Comparison of ENCODE assay signal across 8 mouse cellular contexts in the genomic region with DNA sequence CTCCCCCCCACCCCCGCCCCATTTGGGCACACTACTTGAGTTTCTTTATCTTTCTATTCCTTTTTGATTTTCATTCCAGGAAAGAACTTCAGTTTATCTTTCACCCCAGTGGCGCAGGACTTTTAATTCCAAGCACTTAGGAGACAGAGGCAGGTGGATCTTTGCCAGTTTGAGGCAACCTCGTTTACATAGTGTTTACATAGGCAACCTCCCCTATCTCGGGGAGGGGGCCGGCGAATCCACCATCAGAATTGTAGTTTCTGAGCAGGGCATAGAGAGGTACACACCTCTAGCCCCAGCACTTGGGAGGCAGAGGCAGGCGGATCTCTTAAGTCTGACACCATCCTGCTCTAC. TPM values are rescaled to one million over a fixed set of nuclear protein-coding genes. Genes with fewer than 3 reads are reported as not detected.
DNase-seq lines count a peak whose midpoint lies in the region; ATAC-seq and TF ChIP-seq lines count a peak whose summit lies in the region.
"Had no signal": no experiment of that assay in that cellular context is flagged by ENCODE, and none has a peak within 500 bp of the region (broad histone marks: within the 10 kb centered on the region; RNA-seq: fewer than 3 reads in every experiment).

No protein-coding gene starts in this region.

- ATAC-seq in stomach, embryonic 16.5 days (ENCODE audit: insufficient read depth, low FRiP score): no peak

- H3K4me2 ChIP-seq in stomach, embryonic 16.5 days (ENCODE audit: low read depth, low read length): peak overlapping the region; percentile 92

- peaks cover 13% of the 10 kb centered on the region for H3K4me1 ChIP-seq in embryonic fibroblast, embryonic 13.5 days (ENCODE audit: control insufficient read depth, insufficient read depth, low read length)
- peaks cover 47% of the 10 kb centered on the region for H3K4me1 ChIP-seq in limb, embryonic 10.5 days
- peaks cover 50% of the 10 kb centered on the region for H3K4me1 ChIP-seq in stomach, embryonic 16.5 days (ENCODE audit: control insufficient read depth, insufficient read depth, low read length)

- peak overlapping the region; percentile 82 for H3K4me3 ChIP-seq in embryonic fibroblast, embryonic 13.5 days (ENCODE audit: insufficient read depth, low read length)
- H3K4me3 ChIP-seq in limb, embryonic 10.5 days: peak overlapping the region; percentile 97
- H3K4me3 ChIP-seq in stomach, embryonic 16.5 days (replicated peaks; ENCODE audit: low read length): peak overlapping the region; percentile 89

- H3K9ac ChIP-seq in stomach, embryonic 16.5 days (ENCODE audit: low read length): peak overlapping the region; percentile 99

- peak; percentile 41 for DNase-seq in lung, postnatal 10 days
- DNase-seq in lung, postnatal 36 days: no peak
- DNase-seq in limb, embryonic 10.5 days (ENCODE audit: low spot score): no peak
- no peak for DNase-seq in urinary bladder, postnatal 4 days (ENCODE audit: low spot score in 2 of 2)
- DNase-seq in thymus, postnatal 10 days (ENCODE audit: low spot score in 2 of 2): no peak

- no peak overlapping the region for H3K27ac ChIP-seq in embryonic fibroblast, embryonic 13.5 days (ENCODE audit: insufficient read depth, low read length)
- H3K27ac ChIP-seq in limb, embryonic 10.5 days: peak overlapping the region; percentile 92
- peak overlapping the region; percentile 96 for H3K27ac ChIP-seq in stomach, embryonic 16.5 days (ENCODE audit: low read length)

- H3K36me3 ChIP-seq in limb, embryonic 10.5 days: peaks cover 39% of the 10 kb centered on the region
- no peaks in the 10 kb centered on the region for H3K36me3 ChIP-seq in stomach, embryonic 16.5 days (ENCODE audit: control insufficient read depth, insufficient read depth, low read length)

- H3K9me3 ChIP-seq in limb, embryonic 10.5 days (replicated peaks): no peaks in the 10 kb centered on the region
- no peaks in the 10 kb centered on the region for H3K9me3 ChIP-seq in stomach, embryonic 16.5 days (replicated peaks; ENCODE audit: control insufficient read depth, low read length)

- no peaks in the 10 kb centered on the region for H3K27me3 ChIP-seq in limb, embryonic 10.5 days (ENCODE audit: low read depth, poor library complexity, severe bottlenecking)
- H3K27me3 ChIP-seq in stomach, embryonic 16.5 days (ENCODE audit: control insufficient read depth, insufficient read depth, low read length): no peaks in the 10 kb centered on the region

- no peak for TF ChIP-seq POLR2A in embryonic fibroblast, embryonic 13.5 days (IDR thresholded peaks at IDR 0.05; ENCODE audit: low read depth, low read length)

- WGBS in limb, embryonic 10.5 days: 37% methylated on average over 7 of the region's 7 CpGs
- 16% methylated on average over 7 of the region's 7 CpGs for WGBS in stomach, embryonic 16.5 days

- no peak for TF ChIP-seq CTCF in embryonic fibroblast, embryonic 13.5 days (IDR thresholded peaks at IDR 0.05; ENCODE audit: borderline replicate concordance, insufficient read depth, low read length)

RNA-seq across cellular contexts. Expression of a gene that starts 2.1 kb away (rescaled TPM):
- polyA plus RNA-seq in embryonic fibroblast, embryonic 13.5 days (2011; ENCODE audit: insufficient read length, low read depth, missing spikeins): 32.1 and 38.9 TPM in 2 replicates
- 55.4 and 60.0 TPM in 2 replicates for polyA plus RNA-seq in limb, embryonic 10.5 days (2016; fragmentation: Nextera tagmentation; extraction: Ambion mirVana)
- 35.9 and 36.4 TPM in 2 replicates for polyA plus RNA-seq in stomach, embryonic 16.5 days (2015; fragmentation: Nextera tagmentation; extraction: Ambion mirVana)

RNA-seq across cellular contexts. Expression of a gene that starts 6.9 kb away (rescaled TPM):
- 0.53 and 3.5 TPM in 2 replicates for polyA plus RNA-seq in embryonic fibroblast, embryonic 13.5 days (2011; ENCODE audit: insufficient read length, low read depth, missing spikeins)
- 0.20 TPM in 1 of 2 replicates, not detected in the other for polyA plus RNA-seq in limb, embryonic 10.5 days (2016; fragmentation: Nextera tagmentation; extraction: Ambion mirVana)
- polyA plus RNA-seq in stomach, embryonic 16.5 days (2015; fragmentation: Nextera tagmentation; extraction: Ambion mirVana): 0.19 and 0.40 TPM in 2 replicates
- polyA plus RNA-seq: gonadal fat pad, adult 2 months had no signal

RNA-seq across cellular contexts. Expression of a gene that starts 44.1 kb away (rescaled TPM):
- polyA plus RNA-seq in embryonic fibroblast, embryonic 13.5 days (2011; ENCODE audit: insufficient read length, low read depth, missing spikeins): 125 and 185 TPM in 2 replicates
- polyA plus RNA-seq in limb, embryonic 10.5 days (2016; fragmentation: Nextera tagmentation; extraction: Ambion mirVana): 16.8 and 19.3 TPM in 2 replicates
- 19.8 and 20.0 TPM in 2 replicates for polyA plus RNA-seq in stomach, embryonic 16.5 days (2015; fragmentation: Nextera tagmentation; extraction: Ambion mirVana)
